Mouse (Mus musculus): ENCODE results near the gene Coa7. TPM values are rescaled to one million over a fixed set of nuclear protein-coding genes. Genes with fewer than 3 reads are reported as not detected.

The Coa7 gene
- 33.9 and 55.8 TPM in 2 replicates for total RNA-seq (2021)
- long read RNA-seq, transcript Coa7-202 (3 exons, 3,714 nt): major isoform, 26 of 30 reads
- long read RNA-seq, partial matches to known transcripts: 0 of 30 reads
- long read RNA-seq, other reads (novel, unspliced or antisense): 3 of 30 reads

- DNase-seq: peak; percentile 98
These were observed at the start of gene Coa7 for GRCm38 (mm10) chr4:108327730-108328484. Coa7 (plus strand) TSS chr4:108328140.

- DNase-seq: peak; percentile 18
These were observed 27.7 kb upstream of the Coa7 start for GRCm38 (mm10) chr4:108300266-108300665.

GRCm38 (mm10) chr4:108300670-108301373 is 27.1 kb upstream of the Coa7 start, which contains the start of gene Zyg11b:
Zyg11b (minus strand) TSS chr4:108301096.
- peak; percentile 92 for DNase-seq

GRCm38 (mm10) chr4:108302296-108302890 is 25.5 kb upstream of the Coa7 start:
- no peak for DNase-seq

- DNase-seq: no peak
These were observed 17.2 kb upstream of the Coa7 start for GRCm38 (mm10) chr4:108310706-108311105.

- DNase-seq: no peak
These were observed 13.9 kb upstream of the Coa7 start for GRCm38 (mm10) chr4:108314041-108314440.

- DNase-seq: no peak
These were observed 10.0 kb upstream of the Coa7 start for GRCm38 (mm10) chr4:108317656-108318605.

GRCm38 (mm10) chr4:108318649-108319615 is 9.0 kb upstream of the Coa7 start:
- no peak for DNase-seq

GRCm38 (mm10) chr4:108319747-108320146 is 8.2 kb upstream of the Coa7 start:
- no peak for DNase-seq

GRCm38 (mm10) chr4:108320627-108321380 is 7.1 kb upstream of the Coa7 start:
- DNase-seq: peak; percentile 38

GRCm38 (mm10) chr4:108323588-108323987 is 4.4 kb upstream of the Coa7 start:
- DNase-seq: no peak

- DNase-seq: no peak
These were observed 815 bp upstream of the Coa7 start for GRCm38 (mm10) chr4:108327071-108327579.

- DNase-seq: no peak
These were observed 1.9 kb downstream of the Coa7 start for GRCm38 (mm10) chr4:108329840-108330239.

- DNase-seq: no peak
These were observed 4.1 kb downstream of the Coa7 start for GRCm38 (mm10) chr4:108332041-108332440.

GRCm38 (mm10) chr4:108335413-108335812 is 7.5 kb downstream of the Coa7 start:
- no peak for DNase-seq

GRCm38 (mm10) chr4:108336765-108337164 is 8.8 kb downstream of the Coa7 start:
- DNase-seq: no peak

- DNase-seq: no peak
These were observed 9.9 kb downstream of the Coa7 start for GRCm38 (mm10) chr4:108337817-108338216.

- DNase-seq: peak; percentile 61
These were observed 10.4 kb downstream of the Coa7 start for GRCm38 (mm10) chr4:108338321-108338733.

GRCm38 (mm10) chr4:108338811-108339210 is 10.9 kb downstream of the Coa7 start:
- DNase-seq: no peak

Measured in adrenal gland, postnatal 25 days (tissue).